Mouse (Mus musculus): ENCODE measurements around the gene Serinc5. TPM values are rescaled to one million over a fixed set of nuclear protein-coding genes. Genes with fewer than 3 reads are reported as not detected.

Serinc5 gene
- polyA plus RNA-seq, 1 experiment from 2014 or later = 9.7 TPM

GRCm38 (mm10) chr13:92668214-92668985 lies 57.5 kb downstream of the Serinc5 start:
- Histone ChIP-seq H3K4me1 (ENCODE audit: control insufficient read depth, insufficient read depth, low read length) (no peaks in the 10 kb centered on the region), H3K27ac (ENCODE audit: low read depth, low read length) (no peak overlapping the region), H3K9me3 (ENCODE audit: control insufficient read depth, low read length) (no peaks in the 10 kb centered on the region), H3K36me3 (ENCODE audit: control insufficient read depth, insufficient read depth, low read length) (no peaks in the 10 kb centered on the region), H3K4me2 (no peak overlapping the region), H3K27me3 (ENCODE audit: control insufficient read depth, insufficient read depth, low read length) (no peaks in the 10 kb centered on the region), H3K9ac (ENCODE audit: low read length) (no peak overlapping the region), H3K4me3 (ENCODE audit: low read depth, low read length) (no peak overlapping the region)
- 92% methylated on average over 6 of the region's 6 CpGs for WGBS
- DNase-seq (ENCODE audit: low spot score, missing footprints) = peak; percentile 19
- no peak for ATAC-seq (ENCODE audit: low FRiP score)

DNA sequence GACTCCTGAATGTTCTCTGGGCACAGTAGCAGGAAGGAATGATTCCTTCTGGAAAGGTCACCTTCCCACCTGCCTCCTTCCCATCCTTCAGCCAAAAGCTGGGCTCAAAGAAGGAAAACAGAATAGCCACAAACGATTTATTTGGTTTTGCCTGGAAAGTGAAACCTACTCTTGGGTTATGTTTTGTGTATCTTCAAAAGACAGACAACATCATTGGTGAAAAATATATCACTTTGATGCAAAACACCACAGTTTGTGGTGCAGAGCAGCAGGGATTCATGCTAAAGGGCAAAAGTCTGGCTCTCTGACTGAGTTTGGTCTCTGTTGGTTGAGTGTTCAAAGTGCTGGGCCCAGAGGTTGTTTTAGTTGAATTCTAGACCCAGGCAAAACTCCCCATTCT lies 60.8 kb downstream of the Serinc5 start:
- no peaks in the 10 kb centered on the region for H3K9me3 ChIP-seq (ENCODE audit: control insufficient read depth, low read length)
- no peak overlapping the region for H3K9ac ChIP-seq (ENCODE audit: low read length)
- 88% methylated on average over 1 of the region's 1 CpGs for WGBS
- no peak overlapping the region for H3K4me3 ChIP-seq (ENCODE audit: low read depth, low read length)
- H3K27ac ChIP-seq (ENCODE audit: low read depth, low read length) = no peak overlapping the region
- DNase-seq (ENCODE audit: low spot score, missing footprints) (peak; percentile 77), ATAC-seq (ENCODE audit: low FRiP score) (no peak)
- H3K4me1 ChIP-seq (ENCODE audit: control insufficient read depth, insufficient read depth, low read length) = no peaks in the 10 kb centered on the region
- H3K36me3 ChIP-seq (ENCODE audit: control insufficient read depth, insufficient read depth, low read length) = no peaks in the 10 kb centered on the region
- no peaks in the 10 kb centered on the region for H3K27me3 ChIP-seq (ENCODE audit: control insufficient read depth, insufficient read depth, low read length)
- H3K4me2 ChIP-seq = no peak overlapping the region

DNA sequence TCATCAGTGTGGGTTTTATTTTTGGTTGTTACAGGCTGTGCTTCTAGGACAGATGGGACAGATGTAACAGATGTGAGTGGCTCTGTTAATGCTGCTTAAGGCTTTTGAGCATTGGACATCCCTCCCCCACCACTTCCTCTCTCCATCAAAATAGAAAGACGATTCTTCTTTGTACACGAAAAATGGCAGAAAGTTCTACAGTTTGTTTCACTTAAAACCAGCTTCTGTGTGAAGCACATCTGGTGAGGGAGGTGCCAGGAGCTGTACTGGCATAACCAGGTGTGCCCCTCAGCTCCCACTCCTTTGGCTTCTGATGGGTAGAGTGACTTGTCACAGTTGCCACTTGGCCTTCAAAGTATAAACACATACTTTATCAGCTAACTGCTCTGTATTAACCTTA lies 63.8 kb downstream of the Serinc5 start:
- Histone ChIP-seq H3K27me3 (ENCODE audit: control insufficient read depth, insufficient read depth, low read length) (no peaks in the 10 kb centered on the region), H3K9ac (ENCODE audit: low read length) (no peak overlapping the region), H3K4me3 (ENCODE audit: low read depth, low read length) (no peak overlapping the region), H3K9me3 (ENCODE audit: control insufficient read depth, low read length) (no peaks in the 10 kb centered on the region), H3K27ac (ENCODE audit: low read depth, low read length) (no peak overlapping the region), H3K36me3 (ENCODE audit: control insufficient read depth, insufficient read depth, low read length) (no peaks in the 10 kb centered on the region), H3K4me2 (no peak overlapping the region), H3K4me1 (ENCODE audit: control insufficient read depth, insufficient read depth, low read length) (no peaks in the 10 kb centered on the region)
- whole genome bisulfite sequencing = 88% methylated on average over 2 of the region's 2 CpGs
- no peak for ATAC-seq (ENCODE audit: low FRiP score)
- DNase-seq (ENCODE audit: low spot score, missing footprints) = peak; percentile 53

DNA sequence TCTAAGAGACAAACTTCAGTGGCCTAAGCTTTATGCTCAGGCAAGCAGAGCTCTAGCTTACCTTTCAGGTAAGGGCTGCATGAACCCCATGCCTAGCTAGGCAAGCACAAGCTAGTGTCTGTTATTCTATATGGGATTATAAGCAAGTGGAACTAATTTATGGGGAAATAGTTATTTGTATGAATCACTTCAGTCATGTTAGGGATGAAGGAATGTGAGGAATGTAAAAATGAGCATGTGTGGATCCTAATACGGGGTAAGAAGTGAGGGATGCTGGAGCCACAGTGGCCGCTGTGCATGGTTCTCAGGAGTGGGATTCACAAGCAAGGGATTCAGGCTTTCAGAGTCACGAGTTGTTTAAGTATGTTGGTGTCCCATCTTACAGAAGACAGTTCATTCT lies 64.4 kb downstream of the Serinc5 start:
- Histone ChIP-seq H3K4me2 (no peak overlapping the region), H3K27me3 (ENCODE audit: control insufficient read depth, insufficient read depth, low read length) (no peaks in the 10 kb centered on the region), H3K9ac (ENCODE audit: low read length) (no peak overlapping the region), H3K9me3 (ENCODE audit: control insufficient read depth, low read length) (no peaks in the 10 kb centered on the region), H3K36me3 (ENCODE audit: control insufficient read depth, insufficient read depth, low read length) (no peaks in the 10 kb centered on the region), H3K27ac (ENCODE audit: low read depth, low read length) (no peak overlapping the region), H3K4me3 (ENCODE audit: low read depth, low read length) (no peak overlapping the region), H3K4me1 (ENCODE audit: control insufficient read depth, insufficient read depth, low read length) (no peaks in the 10 kb centered on the region)
- no peak for ATAC-seq (ENCODE audit: low FRiP score)
- DNase-seq (ENCODE audit: low spot score, missing footprints) = peak; percentile 12
- 81% methylated on average over 3 of the region's 3 CpGs for WGBS

- no peak overlapping the region for H3K9ac ChIP-seq (ENCODE audit: low read length)
- no peak overlapping the region for H3K27ac ChIP-seq (ENCODE audit: low read depth, low read length)
- no peaks in the 10 kb centered on the region for H3K27me3 ChIP-seq (ENCODE audit: control insufficient read depth, insufficient read depth, low read length)
- no peaks in the 10 kb centered on the region for H3K4me1 ChIP-seq (ENCODE audit: control insufficient read depth, insufficient read depth, low read length)
- DNase-seq (ENCODE audit: low spot score, missing footprints) (peak; percentile 51), ATAC-seq (ENCODE audit: low FRiP score) (no peak)
- H3K36me3 ChIP-seq (ENCODE audit: control insufficient read depth, insufficient read depth, low read length) = no peaks in the 10 kb centered on the region
- H3K9me3 ChIP-seq (ENCODE audit: control insufficient read depth, low read length) = no peaks in the 10 kb centered on the region
- H3K4me3 ChIP-seq (ENCODE audit: low read depth, low read length) = no peak overlapping the region
- 81% methylated on average over 11 of the region's 11 CpGs for WGBS
- no peak overlapping the region for H3K4me2 ChIP-seq
Measured at GRCm38 (mm10) chr13:92675897-92676584, 65.2 kb downstream of the Serinc5 start.

- Histone ChIP-seq H3K9me3 (ENCODE audit: control insufficient read depth, low read length) (no peaks in the 10 kb centered on the region), H3K4me2 (no peak overlapping the region), H3K4me1 (ENCODE audit: control insufficient read depth, insufficient read depth, low read length) (no peaks in the 10 kb centered on the region), H3K27ac (ENCODE audit: low read depth, low read length) (no peak overlapping the region), H3K27me3 (ENCODE audit: control insufficient read depth, insufficient read depth, low read length) (no peaks in the 10 kb centered on the region), H3K9ac (ENCODE audit: low read length) (no peak overlapping the region), H3K36me3 (ENCODE audit: control insufficient read depth, insufficient read depth, low read length) (no peaks in the 10 kb centered on the region), H3K4me3 (ENCODE audit: low read depth, low read length) (no peak overlapping the region)
- peak; percentile 69 for DNase-seq (ENCODE audit: low spot score, missing footprints)
- WGBS = 69% methylated on average over 4 of the region's 4 CpGs
- ATAC-seq (ENCODE audit: low FRiP score) = no peak
Measured at GRCm38 (mm10) chr13:92677656-92678055, 66.8 kb downstream of the Serinc5 start.

DNA sequence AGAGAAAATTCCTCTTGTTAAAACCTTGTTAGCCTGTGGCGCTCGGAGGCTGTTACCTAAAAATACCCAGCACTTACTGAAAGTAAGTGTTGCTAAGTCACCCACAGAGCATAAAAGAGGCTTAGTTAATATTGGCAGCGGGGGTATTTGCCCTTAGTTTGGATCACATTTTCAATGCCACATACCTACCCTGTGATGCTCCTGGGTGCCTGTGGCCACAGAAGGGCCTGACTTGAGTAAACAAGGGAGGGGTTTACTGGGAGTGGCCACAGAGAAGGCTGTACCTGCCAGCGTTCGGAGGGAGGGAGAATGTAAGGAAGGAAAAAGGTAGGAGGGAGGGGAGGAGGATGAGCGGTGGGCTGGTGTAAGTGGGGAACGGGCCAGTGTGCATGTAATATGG lies 68.8 kb downstream of the Serinc5 start:
- Histone ChIP-seq H3K9me3 (ENCODE audit: control insufficient read depth, low read length) (no peaks in the 10 kb centered on the region), H3K27ac (ENCODE audit: low read depth, low read length) (no peak overlapping the region)
- no peak for ATAC-seq (ENCODE audit: low FRiP score)

GRCm38 (mm10) chr13:92681541-92681940 lies 70.7 kb downstream of the Serinc5 start:
- Histone ChIP-seq H3K4me1 (ENCODE audit: control insufficient read depth, insufficient read depth, low read length) (no peaks in the 10 kb centered on the region), H3K9ac (ENCODE audit: low read length) (no peak overlapping the region), H3K36me3 (ENCODE audit: control insufficient read depth, insufficient read depth, low read length) (no peaks in the 10 kb centered on the region), H3K9me3 (ENCODE audit: control insufficient read depth, low read length) (no peaks in the 10 kb centered on the region; the same call in 1 of the 2 replicates), H3K4me3 (ENCODE audit: low read depth, low read length) (no peak overlapping the region), H3K4me2 (no peak overlapping the region), H3K27me3 (ENCODE audit: control insufficient read depth, insufficient read depth, low read length) (no peaks in the 10 kb centered on the region), H3K27ac (ENCODE audit: low read depth, low read length) (no peak overlapping the region)
- 81% methylated on average over 2 of the region's 2 CpGs for WGBS
- ATAC-seq (ENCODE audit: low FRiP score) = no peak
- peak; percentile 33 for DNase-seq (ENCODE audit: low spot score, missing footprints)

More for the DNA sequence above, 68.8 kb downstream of the Serinc5 start:
- Histone ChIP-seq H3K9ac (ENCODE audit: low read length) (no peak overlapping the region), H3K4me3 (ENCODE audit: low read depth, low read length) (no peak overlapping the region), H3K4me2 (no peak overlapping the region), H3K4me1 (ENCODE audit: control insufficient read depth, insufficient read depth, low read length) (no peaks in the 10 kb centered on the region), H3K27me3 (ENCODE audit: control insufficient read depth, insufficient read depth, low read length) (no peaks in the 10 kb centered on the region), H3K36me3 (ENCODE audit: control insufficient read depth, insufficient read depth, low read length) (no peaks in the 10 kb centered on the region)
- WGBS = 74% methylated on average over 7 of the region's 7 CpGs
- DNase-seq (ENCODE audit: low spot score, missing footprints) = no peak

GRCm38 (mm10) chr13:92682833-92683232 lies 71.9 kb downstream of the Serinc5 start:
- 56% methylated on average over 6 of the region's 6 CpGs for WGBS
- peak; percentile 41 for DNase-seq (ENCODE audit: low spot score, missing footprints)
- no peak for ATAC-seq (ENCODE audit: low FRiP score)

More at GRCm38 (mm10) chr13:92682833-92683232, 71.9 kb downstream of the Serinc5 start:
- Histone ChIP-seq H3K27ac (ENCODE audit: low read depth, low read length) (no peak overlapping the region), H3K36me3 (ENCODE audit: control insufficient read depth, insufficient read depth, low read length) (no peaks in the 10 kb centered on the region), H3K9ac (ENCODE audit: low read length) (no peak overlapping the region), H3K4me3 (ENCODE audit: low read depth, low read length) (no peak overlapping the region), H3K4me1 (ENCODE audit: control insufficient read depth, insufficient read depth, low read length) (no peaks in the 10 kb centered on the region), H3K9me3 (ENCODE audit: control insufficient read depth, low read length) (no peaks in the 10 kb centered on the region; the same call in 1 of the 2 replicates), H3K27me3 (ENCODE audit: control insufficient read depth, insufficient read depth, low read length) (no peaks in the 10 kb centered on the region), H3K4me2 (no peak overlapping the region)

Measured in midbrain, embryonic 11.5 days (tissue).